Mouse (Mus musculus) megakaryocyte, adult 5-6 weeks (primary cell): ENCODE measurements at regions not wholly inside any gene's neighbourhood (a gene's known extent, or its start where the extent isn't known, plus 50 kb on each side); places are given as distances from the start of the nearest gene placed in this dataset.
"Not testable (repeated sequence)": the region's sequence is repeated elsewhere in the genome, so short reads cannot be mapped to it uniquely, and the experiment has no call there.

Experiments used
- ATAC-seq: 2 replicates; pipeline ENCODE4 v1.8.0; 2016; ENCODE audit warnings: mild to moderate bottlenecking, inconsistent platforms; ENCODE audit not compliant: poor library complexity, severe bottlenecking

DNA sequence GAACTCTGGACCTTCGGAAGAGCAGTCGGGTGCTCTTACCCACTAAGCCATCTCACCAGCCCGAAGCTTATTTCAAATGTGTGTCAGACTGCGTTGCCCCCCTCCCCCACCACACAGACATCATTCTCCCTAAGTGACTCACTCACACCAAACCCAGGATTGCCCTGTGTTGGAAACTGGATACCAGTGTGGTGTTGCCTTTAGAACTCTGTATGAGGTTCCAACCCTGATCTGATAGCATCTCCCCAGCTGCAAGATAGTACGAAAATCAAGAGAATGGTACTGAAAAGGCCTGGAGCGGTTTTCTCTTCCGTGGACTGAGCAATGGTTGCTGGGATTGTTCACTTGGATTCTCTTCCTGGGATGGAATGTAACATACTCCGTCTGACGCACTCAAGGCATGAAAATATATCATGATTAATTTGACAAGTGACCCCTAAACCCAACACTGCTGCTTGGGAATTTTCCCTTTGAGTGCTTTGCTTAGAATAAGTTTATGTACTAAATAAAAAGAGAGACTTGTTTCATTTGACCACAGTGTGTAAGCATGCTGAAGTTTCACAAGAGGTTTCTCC, 63.0 kb downstream of the Hand2 start:
- ATAC-seq, result no peak

GRCm38 (mm10) chr8:57387627-57388026, 66.8 kb downstream of the Hand2 start:
- ATAC-seq, result no peak

DNA sequence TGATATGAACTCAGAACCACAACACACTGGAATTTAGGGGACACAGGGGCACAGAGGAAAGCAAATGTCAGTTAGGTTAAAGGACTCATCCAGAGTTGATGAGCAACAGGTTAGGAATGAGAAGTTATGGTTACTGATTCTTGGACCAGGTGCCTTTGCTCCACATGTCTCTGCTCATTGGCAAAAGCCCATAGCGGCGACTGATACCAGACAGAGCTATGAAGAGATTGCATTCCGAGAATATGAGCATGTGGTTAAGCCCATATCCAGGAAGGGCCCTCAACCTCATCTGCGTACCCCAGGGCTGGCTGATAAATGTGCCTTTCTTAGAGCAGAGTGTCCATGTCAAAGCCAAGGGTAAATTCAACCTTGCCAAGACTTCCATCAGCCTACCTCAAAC, 67.1 kb upstream of the Scrg1 start:
- ATAC-seq, result no peak

DNA sequence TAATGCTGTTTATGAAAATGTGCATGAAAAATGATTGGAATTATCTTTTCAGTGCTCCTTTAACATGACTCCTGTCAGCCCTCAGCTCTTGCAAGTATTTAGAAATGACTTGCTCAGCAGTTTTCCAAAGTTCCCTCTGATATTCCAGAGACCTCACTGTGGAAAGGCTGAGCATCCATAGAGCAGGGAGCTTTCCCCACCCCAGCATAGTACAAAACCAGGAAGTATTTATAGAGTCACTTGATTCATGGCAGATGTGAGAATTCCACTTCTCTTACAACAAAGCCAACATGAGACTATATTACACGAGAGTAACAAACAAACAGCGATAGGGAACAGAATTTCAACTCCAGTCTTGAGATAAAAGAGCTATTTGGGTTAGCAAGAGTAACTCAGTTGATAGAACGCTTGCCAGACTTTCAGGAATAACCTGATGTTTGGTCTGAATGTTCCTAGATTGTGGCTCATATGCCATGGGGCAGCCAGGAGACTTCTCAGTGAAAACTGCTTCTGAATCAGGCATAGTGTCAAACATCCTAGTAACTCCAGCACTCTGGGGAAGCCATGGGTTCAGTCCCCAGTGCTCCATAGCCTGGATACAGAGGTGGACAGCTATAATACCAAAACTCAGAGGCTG, 57.6 kb upstream of the Scrg1 start:
- no peak for ATAC-seq

- not testable (repeated sequence) for ATAC-seq
Observed at GRCm38 (mm10) chr8:57400171-57400570, 55.6 kb upstream of the Scrg1 start.

DNA sequence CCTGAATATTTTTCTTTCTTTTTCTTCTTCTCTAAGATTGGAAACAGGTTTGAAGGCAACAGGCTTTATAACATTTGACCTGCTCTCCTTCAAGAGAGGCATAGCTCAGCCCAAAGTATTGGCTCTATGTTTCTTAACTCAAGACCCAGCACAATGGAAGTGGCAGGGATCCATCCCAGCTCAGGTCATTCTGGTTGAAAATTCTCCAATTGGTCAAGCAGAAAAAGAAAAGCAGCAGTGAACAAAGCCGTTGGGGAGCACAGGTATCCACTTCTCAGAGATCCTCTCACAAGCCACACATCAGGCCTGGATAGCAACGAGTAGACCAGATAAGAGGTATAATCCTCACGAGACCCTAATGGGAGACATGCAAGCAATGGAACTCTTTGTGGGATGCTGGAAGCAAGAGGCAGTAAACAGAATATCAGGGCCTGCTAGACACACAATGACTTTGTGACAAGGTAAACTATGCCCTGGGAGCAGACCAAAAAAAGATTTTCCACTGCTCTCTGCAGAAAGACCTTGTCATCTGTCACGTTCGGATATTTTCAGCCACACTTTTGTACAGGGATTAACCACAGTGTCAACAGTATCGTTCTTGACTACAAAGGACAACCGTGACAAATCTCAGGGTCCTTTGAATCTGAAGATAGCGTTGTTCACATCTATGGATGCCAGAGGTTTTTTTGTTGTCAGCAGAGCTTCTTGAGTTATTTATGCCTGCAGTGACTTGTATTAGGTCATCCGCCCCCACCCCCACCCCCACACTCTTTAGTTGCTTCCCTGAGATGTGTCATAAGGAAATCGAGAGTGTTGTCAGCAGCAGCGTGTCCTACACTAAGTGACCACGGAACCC, 54.7 kb upstream of the Scrg1 start:
- no peak for ATAC-seq

GRCm38 (mm10) chr8:57401661-57402060, 54.1 kb upstream of the Scrg1 start:
- ATAC-seq, result no peak

GRCm38 (mm10) chr8:57402200-57402599, 53.5 kb upstream of the Scrg1 start:
- ATAC-seq, result peak; percentile 54

- ATAC-seq, result no peak
Observed at GRCm38 (mm10) chr8:57403640-57404180, 52.0 kb upstream of the Scrg1 start.

GRCm38 (mm10) chr8:57405277-57405817, 50.4 kb upstream of the Scrg1 start:
- no peak for ATAC-seq
